Mouse (Mus musculus) thymus, postnatal 10 days (tissue): ENCODE measurements at regions not wholly inside any gene's neighbourhood (a gene's known extent, or its start where the extent isn't known, plus 50 kb on each side); places are given as distances from the start of the nearest gene placed in this dataset.

Experiments
- DNase-seq, 2 experiments: peaks; one replicate each; pipeline ENCODE4 v3.0.0; 2021; ENCODE audit warnings: low spot score in 2 of 2

- DNase-seq = no peak
Measured at GRCm38 (mm10) chr14:120102010-120102748, 59.9 kb upstream of the Oxgr1 start.

GRCm38 (mm10) chr14:120102749-120103142 lies 60.5 kb upstream of the Oxgr1 start:
- DNase-seq = no peak

- no peak for DNase-seq
Measured at GRCm38 (mm10) chr14:120109846-120110245, 67.6 kb upstream of the Oxgr1 start.

GRCm38 (mm10) chr14:120113316-120113715 lies 71.1 kb upstream of the Oxgr1 start:
- no peak for DNase-seq

GRCm38 (mm10) chr14:120118582-120118981 lies 76.3 kb upstream of the Oxgr1 start:
- DNase-seq = no peak

- DNase-seq = no peak
Measured at GRCm38 (mm10) chr14:120119094-120119501, 76.9 kb upstream of the Oxgr1 start.

GRCm38 (mm10) chr14:120119506-120119905 lies 77.3 kb upstream of the Oxgr1 start:
- no peak for DNase-seq

- no peak for DNase-seq
Measured at GRCm38 (mm10) chr14:120120261-120120660, 78.0 kb upstream of the Oxgr1 start.

- no peak for DNase-seq
Measured at GRCm38 (mm10) chr14:120125315-120125714, 83.1 kb upstream of the Oxgr1 start.

- no peak for DNase-seq
Measured at GRCm38 (mm10) chr14:120127481-120127880, 85.2 kb upstream of the Oxgr1 start.

- DNase-seq = no peak
Measured at GRCm38 (mm10) chr14:120134346-120135008, 92.2 kb upstream of the Oxgr1 start.

GRCm38 (mm10) chr14:120135198-120135597 lies 93.0 kb upstream of the Oxgr1 start:
- no peak for DNase-seq

GRCm38 (mm10) chr14:120136736-120137135 lies 94.5 kb upstream of the Oxgr1 start:
- DNase-seq = no peak

- peak; percentile 64 to 90 for DNase-seq
Measured at GRCm38 (mm10) chr14:120137680-120138136, 95.5 kb upstream of the Oxgr1 start.

- no peak for DNase-seq
Measured at GRCm38 (mm10) chr14:120138546-120138945, 96.3 kb upstream of the Oxgr1 start.

GRCm38 (mm10) chr14:120139256-120139655 lies 97.0 kb upstream of the Oxgr1 start:
- no peak for DNase-seq

GRCm38 (mm10) chr14:120139671-120140071 lies 97.4 kb upstream of the Oxgr1 start:
- no peak for DNase-seq

- no peak for DNase-seq
Measured at GRCm38 (mm10) chr14:120140211-120140610, 98.0 kb upstream of the Oxgr1 start.

GRCm38 (mm10) chr14:120140791-120141747 lies 98.8 kb upstream of the Oxgr1 start:
- DNase-seq = no peak

- DNase-seq = no peak
Measured at GRCm38 (mm10) chr14:120142281-120142680, 100.0 kb upstream of the Oxgr1 start.

- DNase-seq = no peak
Measured at GRCm38 (mm10) chr14:120144451-120144850, 102.2 kb upstream of the Oxgr1 start.

- DNase-seq = no peak
Measured at GRCm38 (mm10) chr14:120146312-120146711, 104.1 kb upstream of the Oxgr1 start.
